Mouse (Mus musculus) cerebellum, postnatal 36 days (tissue): ENCODE data around the gene Dnajc17.

Experiments used
- DNase-seq, 2 experiments: peaks; one replicate each; pipeline ENCODE4 v3.0.0; 2021 to 2022; ENCODE audit warnings: mixed read lengths in 2 of 2

The Dnajc17 gene

DNA sequence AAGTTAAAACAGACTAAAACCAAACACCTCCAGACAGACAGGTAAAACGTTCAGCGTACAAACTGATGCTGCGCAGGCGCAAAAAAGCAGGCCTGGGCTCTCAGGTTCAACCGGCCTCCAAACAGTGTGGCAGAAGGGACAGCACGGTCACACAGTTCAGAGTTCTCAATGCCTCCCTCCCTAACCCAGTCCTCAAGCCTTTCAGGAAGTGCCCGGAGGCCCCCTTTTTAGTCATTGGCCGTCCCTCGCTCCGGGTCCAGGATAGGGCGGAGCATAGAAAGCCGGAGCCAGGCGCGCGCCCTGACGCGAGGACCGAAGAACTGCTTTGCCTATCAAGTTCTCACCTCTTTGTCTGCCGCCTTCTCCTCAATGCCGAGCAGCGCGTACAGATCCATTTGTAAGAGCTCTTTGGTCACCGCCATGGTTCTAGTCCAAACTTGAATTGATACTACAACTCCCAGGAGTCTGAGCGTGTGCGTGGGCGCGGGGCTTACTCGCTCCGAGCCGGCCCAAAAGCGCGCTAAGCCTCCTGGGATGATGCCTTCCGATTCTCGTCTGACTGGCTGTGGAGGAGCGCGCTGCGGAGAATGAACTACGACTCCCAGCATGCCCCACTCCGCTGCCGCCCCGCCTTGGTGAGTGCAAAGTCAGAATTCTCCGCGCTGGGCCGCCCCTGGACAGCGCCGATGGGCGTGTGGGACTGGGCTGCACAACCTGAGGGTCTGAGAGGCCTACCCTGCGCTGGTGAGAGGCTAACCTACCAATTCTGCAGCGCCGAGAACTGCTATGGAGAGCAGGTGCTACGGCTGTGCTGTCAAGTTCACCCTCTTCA, at the start of gene Dnajc17, which contains the start of gene Zfyve19:
Gene Dnajc17 (minus strand): TSS at position 452 of the 832 bp plus-strand sequence.
Gene Zfyve19 (plus strand): TSS at position 274 of the 832 bp plus-strand sequence.
- DNase-seq = peak; percentile 95

DNA sequence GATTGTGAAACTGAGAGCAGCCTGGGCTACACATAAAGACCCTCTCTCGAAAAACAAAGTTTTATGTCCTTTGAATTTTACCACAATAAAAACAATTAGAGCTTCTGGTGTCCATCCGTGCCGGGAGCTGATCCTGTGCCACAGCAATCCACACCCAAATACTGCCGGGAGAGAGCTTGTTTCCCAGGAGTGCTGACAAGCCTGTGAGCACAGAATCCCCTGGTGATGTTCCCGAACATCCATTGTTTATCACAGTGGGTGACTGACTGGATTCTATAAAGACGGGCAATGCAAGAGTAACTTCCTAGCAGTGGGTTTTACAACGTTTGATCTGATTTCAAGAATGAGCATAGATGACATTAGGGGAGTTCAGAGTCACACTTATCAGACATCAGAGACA, 46.4 kb upstream of the Dnajc17 start:
- DNase-seq = no peak

DNA sequence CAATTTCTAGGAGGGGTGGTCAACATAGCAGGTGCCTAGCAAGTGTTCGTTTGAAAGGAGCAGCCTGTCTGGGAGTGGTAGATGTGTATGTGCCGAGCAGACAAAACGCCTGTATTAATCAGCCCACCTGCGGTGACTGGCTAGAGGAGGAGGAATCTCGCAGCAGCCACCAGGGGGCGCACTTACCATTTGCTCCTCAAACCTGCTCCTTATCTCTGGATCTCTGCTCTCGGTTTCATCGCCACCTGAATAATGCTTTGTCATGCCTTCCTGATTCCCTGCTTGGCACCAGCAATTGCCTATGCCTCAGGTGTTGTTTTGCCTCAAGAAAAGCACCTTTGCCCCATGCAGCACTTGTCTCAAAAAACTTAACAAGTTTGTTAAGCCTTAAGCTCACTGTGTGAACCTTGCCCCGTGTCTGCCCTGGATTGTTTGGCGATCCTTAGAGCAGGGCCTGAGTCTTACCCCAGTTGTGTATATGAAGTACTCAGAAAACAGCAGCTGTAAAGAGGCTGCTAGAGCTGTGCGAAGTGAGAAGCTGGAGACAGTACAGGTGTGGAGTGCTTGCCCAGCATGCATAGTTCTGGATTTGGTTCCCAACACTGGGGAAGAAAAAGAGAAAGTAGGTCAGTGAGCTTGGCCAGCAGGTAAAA, 42.4 kb upstream of the Dnajc17 start:
- peak; percentile 90 to 91 for DNase-seq

DNA sequence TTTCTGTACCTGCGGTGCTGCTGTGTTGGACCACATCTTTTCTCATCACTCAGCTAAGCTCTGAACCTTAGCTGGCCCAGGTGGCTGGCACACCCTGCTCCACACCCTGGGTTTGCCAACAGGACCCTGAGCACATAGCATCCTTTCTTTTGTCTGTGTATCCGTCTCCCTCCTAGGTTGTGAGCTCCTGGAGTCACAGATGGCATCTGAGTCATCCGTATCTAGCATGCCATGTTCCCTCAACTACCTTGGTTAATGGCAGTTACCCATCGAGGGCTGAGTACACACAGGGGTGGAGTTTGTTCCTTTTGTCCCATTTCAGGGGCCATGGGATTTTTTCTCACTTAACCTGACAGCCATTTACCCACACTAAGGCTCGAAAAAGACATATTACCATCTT, 41.8 kb upstream of the Dnajc17 start:
- no peak for DNase-seq

DNA sequence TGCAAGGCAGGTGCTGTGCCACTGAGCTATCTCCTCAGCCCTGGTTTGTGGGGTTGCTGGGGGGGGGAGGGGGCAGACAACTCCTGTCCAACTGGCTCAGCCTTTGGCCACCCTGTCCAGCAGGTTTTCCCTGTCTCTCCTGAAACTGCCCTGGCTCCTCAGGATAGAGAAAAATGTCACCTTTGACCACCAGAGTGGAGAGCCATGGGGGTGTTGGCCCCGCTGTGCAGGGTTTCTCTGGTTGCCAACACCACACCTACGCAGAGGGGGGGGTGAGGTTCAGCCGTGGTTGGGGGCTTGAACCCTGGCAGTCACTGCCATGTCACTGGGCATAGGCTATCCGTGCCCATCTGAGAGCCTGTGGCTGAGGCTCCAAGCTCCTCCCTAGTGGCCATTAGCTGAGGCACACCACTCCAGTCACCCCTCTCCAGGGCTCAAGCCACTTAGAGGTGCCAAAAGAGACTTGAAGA, 41.0 kb upstream of the Dnajc17 start:
- DNase-seq = no peak

DNA sequence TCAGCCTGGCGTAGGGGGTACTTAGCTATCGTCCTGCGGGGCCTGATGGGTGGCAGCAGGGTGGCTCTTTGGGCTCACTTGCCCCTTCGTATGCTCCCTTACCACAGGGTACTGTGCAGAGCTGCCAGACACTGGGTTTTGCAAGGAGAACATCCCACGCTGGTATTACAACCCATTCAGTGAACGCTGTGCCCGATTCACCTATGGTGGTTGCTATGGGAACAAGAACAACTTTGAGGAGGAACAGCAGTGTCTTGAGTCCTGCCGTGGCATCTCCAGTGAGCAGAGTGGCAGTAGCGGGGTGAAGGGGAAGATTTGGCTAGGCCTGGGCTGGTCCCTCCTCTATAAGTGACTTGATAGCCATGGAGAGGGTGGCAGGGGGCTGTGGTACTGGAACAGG, 39.3 kb upstream of the Dnajc17 start:
- no peak for DNase-seq

DNA sequence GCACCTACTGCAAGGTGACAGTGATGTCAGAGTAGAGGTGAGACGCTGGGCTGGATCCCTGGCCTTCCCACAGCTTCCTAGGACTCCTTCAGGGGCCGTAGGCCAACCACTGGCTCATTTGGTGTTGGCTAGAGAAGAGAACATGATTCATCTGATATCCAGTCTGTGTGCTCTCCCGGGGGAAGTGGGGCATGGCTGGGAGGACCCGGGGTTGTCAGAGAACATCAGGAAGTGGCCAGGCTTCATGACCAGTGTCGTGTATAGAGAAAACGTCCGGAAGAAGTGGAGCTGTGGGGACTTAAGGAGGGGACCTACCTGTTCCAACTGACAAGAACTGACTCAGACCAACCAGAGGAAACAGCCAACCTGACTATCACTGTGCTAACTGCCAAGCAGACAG, 36.7 kb upstream of the Dnajc17 start:
- no peak for DNase-seq

DNA sequence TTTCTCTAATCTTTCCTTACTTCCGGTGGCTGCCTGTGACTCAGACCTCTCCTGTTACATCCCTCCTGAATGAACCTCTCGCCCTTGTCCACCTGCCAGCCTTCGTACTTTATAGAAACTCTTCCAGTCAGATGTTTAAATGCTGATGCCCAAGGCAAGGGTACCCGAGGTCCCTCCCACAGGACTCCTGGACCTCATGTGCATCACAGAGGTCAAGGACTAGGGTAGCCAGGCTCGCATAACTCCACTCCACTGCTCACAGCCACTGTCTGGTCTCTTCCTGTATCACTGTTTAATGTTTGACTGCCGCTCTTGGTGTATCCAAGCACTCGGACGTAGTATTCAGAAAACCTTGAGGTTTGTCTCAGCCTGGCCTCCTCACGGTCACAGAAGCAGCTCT, 34.0 kb upstream of the Dnajc17 start:
- DNase-seq = no peak

DNA sequence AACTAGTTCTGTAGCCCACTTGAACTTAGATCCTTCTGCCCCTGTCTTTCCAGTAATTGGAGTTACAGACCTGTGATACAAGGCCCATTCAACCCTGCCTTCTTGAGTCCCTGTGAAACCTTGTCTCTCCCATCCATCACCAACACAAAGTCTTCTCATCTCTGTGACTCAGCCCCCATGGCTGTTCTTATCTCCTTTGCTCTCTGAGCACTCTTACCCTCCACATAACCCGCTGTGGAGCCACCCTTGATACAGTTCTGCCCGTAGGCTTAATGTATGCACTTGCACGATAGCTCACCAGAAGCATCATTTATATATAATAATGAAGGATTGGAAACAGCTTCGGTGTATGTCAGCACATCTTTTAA, 32.2 kb upstream of the Dnajc17 start:
- no peak for DNase-seq

DNA sequence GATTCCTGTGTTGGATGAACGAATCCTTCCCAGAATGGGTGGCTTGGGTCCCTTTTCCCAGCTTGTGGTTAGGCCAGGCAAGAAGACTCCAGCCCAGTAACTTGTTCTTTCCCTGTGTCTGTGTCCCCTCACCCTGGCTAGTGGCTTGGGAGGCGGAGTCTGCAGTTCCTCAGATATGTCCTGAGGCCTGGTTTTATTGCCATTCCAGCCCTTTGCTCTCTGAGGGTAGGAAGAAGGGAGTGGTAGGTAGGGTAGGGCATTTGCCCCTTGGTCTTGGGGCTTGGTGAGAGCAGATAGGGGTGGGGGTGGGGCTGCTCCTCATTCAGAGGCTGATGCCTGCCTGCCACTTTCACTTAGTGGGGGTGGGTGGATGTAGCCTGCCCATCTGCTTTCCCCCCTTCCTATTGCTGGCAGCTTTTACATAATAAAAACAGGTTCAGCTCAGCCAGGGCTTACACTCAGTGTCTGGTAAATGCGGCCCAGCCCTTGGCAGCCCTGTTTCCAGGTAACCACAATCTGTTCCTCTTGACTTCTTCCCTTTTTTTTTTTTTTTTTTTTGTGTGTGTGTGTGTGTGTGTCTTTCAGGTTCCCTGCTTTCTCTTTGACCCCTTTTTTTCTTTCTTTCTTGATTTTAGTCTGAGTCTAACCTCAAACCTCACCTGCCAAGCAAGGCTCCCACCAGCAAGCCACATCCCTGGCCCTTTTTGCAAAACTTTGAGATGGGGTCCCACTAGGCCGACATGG, 31.7 kb upstream of the Dnajc17 start:
- no peak for DNase-seq

DNA sequence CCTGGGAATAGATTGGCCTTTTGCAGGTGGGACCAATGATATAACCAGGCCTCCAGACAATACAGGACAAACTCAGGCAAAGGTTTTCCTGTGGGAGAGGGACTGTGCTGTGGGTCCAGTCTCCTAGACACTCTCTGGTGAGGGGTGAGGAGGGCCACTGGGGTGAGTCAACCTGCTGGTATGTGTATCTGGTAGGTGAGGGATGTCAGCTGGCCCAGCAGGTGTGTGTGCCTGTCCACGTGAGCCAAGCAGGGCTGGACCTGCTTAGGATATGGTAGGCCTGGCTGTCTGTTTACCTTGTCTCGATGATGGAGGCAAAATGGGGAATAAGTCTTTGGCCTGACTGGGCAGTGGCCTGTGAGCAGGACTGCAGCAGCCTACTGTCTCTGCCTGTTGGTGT, 30.1 kb upstream of the Dnajc17 start:
- DNase-seq = no peak

DNA sequence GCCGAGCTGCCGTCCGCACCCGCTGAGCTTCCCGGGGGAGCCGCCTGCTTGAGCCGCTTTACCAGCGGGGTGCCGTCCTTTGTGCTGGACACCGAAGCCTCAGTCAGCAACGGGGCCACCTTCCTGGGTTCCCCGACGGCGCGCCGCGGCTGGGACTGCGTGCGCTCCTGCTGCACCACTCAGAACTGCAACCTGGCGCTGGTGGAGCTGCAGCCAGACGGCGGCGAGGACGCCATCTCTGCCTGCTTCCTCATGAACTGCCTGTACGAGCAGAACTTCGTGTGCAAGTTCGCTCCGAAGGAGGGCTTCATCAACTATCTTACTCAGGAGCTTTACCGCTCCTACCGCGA, 29.3 kb upstream of the Dnajc17 start:
- DNase-seq = no peak

DNA sequence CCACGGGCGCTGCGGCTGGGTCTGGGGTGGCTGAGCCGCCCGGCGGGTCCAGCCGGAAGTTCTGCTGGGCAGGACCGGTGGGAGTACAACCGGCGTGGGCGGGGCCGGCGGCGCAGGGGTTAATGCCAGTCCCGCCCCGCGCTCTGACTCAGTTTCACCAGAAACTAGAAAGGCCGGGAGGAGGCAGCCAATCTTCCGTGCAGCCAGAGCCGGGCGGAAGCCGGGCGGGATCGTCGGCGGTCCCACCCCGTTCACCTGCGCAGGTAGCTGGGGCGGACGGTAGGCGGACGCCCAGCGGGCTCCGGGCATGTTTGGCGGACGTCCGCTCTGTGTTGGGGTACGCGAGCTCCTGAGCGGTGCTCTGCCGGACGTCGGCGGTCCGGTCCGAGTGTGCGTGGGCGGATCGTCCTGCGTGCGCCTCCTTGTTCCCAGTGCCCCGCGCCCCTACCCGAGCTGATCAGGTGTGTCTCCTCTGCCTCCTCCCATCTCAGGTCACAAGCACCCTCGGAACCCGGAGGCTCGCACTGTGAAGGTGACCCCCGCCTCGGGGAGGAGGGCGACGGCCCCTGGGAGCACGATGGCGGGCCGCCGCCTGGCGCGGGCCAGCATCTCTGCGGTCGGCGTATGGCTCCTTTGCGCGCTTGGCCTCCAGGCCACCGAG, 28.7 kb upstream of the Dnajc17 start, which contains the start of gene Spint1:
Gene Spint1 (plus strand): TSS at position 153 of the 661 bp plus-strand sequence.
- no peak for DNase-seq

DNA sequence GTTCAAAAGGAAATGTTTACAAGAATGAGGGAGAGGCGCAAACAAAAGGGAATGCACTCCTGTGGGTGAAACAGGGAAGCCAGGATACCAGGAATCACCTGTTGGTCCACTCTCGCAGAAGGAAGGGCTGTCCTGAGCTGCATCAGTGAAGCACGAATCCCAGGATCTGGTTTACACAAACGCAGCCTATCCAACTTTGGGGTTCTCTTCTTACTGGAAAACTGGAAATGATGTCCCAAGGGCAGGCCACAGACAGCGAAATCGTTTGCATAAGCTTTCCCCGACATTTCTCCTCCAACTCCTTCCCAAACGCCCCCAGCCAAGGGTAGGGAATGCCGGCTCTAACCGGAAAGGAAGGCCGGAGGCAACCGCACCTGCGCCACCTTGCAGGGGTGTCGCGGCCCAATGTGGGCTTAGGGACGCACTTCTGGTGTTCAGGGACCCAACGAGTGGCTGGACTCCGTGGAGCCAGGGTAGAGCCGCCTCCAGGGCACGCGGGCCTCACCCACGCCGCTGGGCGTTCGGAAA, 28.2 kb upstream of the Dnajc17 start:
- no peak for DNase-seq

DNA sequence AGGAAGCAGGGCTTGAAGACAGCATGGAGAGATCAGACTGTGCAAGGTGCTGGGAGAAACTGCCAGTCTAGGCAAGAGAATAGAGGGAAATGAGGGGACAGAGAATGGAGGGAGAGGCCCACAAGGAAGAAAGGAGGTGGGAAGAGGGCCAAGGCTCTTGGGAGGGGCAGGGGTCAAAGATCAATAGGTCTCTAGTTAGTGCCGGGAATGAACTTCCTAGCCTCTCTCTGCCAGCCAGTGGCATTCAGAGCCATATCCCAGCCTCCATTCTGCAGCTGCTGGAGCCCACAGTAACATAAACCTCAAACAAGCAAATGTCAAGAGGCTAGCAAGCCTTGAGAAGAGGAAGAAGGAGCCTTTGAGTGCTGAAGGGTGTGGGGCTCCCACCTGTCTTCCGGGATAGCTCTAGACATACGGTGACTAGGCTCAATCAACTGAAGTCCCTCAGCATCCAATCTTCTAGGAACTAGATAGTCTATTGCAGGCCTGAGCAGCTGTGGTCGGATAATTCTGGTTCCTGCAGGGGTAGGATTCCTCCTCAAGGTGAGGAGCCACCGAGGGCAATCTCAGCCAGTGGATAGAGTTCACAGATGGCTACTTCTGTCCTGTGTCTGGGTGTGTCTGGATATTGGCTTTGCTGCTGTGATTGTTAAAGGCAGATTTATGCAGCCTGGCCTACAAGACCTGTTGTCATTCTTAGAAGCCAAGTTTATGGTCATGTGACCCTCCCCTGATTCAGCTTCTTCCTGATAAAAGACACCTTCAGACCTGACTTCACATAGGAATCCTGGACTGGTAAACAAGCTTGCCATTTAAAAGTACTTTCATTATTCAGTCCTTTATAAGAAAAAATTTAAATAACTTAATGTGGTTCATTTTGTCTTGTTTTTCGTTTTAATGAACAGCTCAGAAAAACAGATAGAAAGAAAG, 21.4 kb upstream of the Dnajc17 start, which contains the start of gene Ppp1r14d:
Gene Ppp1r14d (minus strand): TSS at position 132 of the 930 bp plus-strand sequence.
- DNase-seq = no peak

DNA sequence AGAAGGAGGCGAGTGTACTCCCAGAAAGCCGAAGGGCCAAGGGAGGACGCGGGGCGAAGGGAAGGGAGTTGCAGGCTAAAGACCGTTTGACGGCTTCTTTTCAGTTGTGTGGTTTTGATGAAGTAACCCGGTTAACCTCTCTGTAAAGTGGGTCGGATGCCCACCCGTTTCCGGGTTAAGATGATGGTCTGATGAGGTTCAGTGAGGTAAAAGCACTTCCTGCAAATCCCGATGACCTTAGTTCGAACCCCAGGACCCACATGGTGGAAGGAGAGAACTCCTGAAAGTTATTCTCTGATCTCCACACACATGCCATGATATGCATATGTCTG, 547 bp upstream of the Dnajc17 start:
- no peak for DNase-seq

DNA sequence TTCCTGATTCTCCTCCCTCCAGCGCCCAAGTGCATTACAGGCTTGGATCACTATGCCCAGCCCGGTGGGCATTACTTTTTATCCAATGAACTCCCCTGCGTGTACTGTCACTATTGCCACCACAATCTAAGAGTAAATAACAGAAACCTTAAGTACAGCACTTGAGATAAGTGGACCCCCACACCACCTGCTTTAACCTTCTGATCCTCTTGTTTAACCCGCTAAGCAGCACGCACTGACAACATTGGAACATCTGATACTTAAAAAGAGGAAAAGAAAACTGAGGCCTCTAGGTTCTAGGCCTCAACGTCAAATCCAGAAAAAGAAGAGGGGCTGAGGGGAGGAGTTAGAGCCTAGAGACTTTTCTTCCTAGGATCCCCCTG, 643 bp downstream of the Dnajc17 start:
- DNase-seq = no peak

DNA sequence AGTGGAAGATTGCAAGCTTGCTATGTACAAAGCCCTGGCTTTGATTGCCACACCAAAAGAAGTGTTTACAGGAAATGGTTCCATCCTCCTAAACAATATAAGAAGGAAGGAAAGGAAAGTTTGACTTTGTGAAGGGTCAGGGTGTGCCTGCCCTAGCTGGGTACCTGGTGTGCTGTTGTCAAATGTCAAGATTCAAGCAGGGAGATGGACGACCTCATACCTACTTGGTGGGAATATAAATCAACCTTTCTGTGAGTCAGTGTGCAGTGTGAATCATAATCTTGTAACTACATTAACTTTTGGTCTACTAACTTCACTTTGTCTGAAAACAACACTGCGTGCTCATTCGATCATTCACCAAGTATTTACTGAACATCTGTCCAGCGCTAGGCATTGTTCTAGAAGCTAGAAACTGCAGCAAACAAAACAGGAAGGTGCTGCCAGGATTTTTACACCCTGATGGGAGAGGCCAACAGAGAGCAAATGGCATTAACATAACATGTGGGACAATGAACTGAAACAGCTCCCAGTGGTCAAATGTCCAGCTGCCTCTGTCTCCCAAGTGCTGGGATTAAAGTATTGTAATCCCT, 4.6 kb downstream of the Dnajc17 start:
- DNase-seq = no peak

DNA sequence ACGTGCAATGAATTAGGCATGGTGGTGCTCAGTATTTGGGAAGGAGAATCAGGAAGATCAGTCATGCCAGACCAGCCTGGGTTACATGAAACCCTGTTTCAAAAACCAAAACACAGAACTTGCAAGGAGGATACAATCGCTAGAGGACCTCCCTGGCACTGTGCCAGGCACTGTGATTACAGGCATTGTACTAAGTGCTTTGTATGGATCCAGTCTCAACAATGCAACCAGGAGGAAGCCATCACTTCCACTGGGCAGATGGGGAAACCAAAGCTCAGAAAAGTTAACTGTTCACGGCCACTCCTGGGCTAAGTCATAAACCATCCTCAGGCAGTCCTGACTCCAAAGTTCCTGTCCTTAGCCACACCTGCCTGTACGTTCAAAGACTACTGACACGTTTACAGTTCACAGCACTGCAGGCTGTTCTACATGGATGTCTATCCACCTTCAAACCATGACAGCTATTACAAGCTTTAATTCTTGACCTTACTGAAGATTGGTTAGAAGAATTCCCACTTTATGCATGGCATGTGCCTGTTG, 5.6 kb downstream of the Dnajc17 start:
- no peak for DNase-seq

DNA sequence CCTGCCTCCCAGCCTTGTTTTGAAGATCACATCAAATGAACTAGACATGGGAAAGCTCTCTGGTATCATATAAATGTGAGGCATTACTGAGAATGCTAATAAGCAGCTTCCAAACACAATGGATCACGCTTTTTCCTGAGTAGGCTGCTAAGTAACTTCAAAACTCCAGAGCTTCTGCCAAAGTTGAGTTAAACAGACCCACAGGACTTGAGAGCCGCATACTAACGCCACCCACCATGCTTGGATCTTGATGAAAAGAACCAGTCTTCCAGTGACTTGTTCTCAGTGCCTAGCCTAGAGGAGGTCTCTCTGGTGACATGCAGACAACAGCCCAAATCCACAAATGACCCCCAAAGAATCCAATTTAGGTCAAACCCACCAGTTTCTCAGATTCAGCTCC, 9.7 kb downstream of the Dnajc17 start:
- no peak for DNase-seq

DNA sequence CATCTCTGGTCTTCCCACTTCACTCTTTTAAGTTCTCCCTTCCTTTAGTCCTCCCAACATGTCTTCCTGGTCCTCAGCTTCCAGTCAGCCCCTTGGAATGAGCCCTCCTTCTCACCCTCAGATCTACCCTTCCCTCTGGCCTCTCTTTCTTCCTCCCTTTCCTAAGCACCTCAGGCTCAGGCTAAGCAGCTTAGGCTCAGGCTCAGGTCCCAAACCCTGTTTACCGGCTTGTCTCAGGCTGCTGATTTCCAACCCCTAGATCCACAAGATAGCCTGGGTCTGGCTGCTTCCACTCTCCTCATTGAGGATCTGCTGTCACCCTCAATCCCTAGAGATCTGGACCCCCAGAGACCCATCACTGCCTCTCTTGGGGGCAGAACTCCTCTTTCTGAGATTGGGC, 10.5 kb downstream of the Dnajc17 start:
- DNase-seq = no peak
